Mouse (Mus musculus) lung, postnatal 0 days (tissue): Measurements from ENCODE around the gene Stk4.

Experiments
- CTCF ChIP-seq: IDR thresholded peaks from 2 replicates; pipeline ENCODE4 v1.5.1; 2016; ENCODE audit warnings: antibody characterized with exemption, mild to moderate bottlenecking
- EP300 ChIP-seq: IDR thresholded peaks from 2 replicates; pipeline ENCODE4 v1.6.1; 2016; ENCODE audit warnings: antibody characterized with exemption, mild to moderate bottlenecking, control low read depth

- no peak for TF ChIP-seq CTCF
- no peak for TF ChIP-seq EP300
Observed at GRCm38 (mm10) chr2:164072109-164072508, 2.0 kb downstream of the Stk4 start.
